Mouse (Mus musculus) kidney, adult 2 months (tissue): ENCODE measurements around the gene Dstn. TPM values are rescaled to one million over a fixed set of nuclear protein-coding genes. Genes with fewer than 3 reads are reported as not detected.
A peak's percentile ranks its signal among the peaks of the same experiment; 100 is the strongest.

Experiments
- DNase-seq: peaks from one replicate; pipeline ENCODE4 v3.0.0; 2021
- H3K27ac ChIP-seq: fragments of 200-500 bp; 2 replicates; pipeline ENCODE4 v1.5.1; 2012; ENCODE audit warnings: low read depth, low read length, control low read depth, inconsistent platforms; ENCODE audit not compliant: insufficient read depth
- H3K27me3 ChIP-seq: fragments of 200-500 bp; replicated peaks from 2 replicates; pipeline ENCODE4 v1.6.1; 2012; ENCODE audit warnings: mild to moderate bottlenecking, moderate library complexity, low read length, inconsistent platforms; ENCODE audit not compliant: control insufficient read depth, insufficient read depth
- H3K36me3 ChIP-seq: fragments of 200-500 bp; 2 replicates; pipeline ENCODE4 v1.6.1; 2012; ENCODE audit warnings: mild to moderate bottlenecking, moderate library complexity, low read length, inconsistent platforms; ENCODE audit not compliant: control insufficient read depth, insufficient read depth
- H3K4me1 ChIP-seq: fragments of 200-500 bp; 2 replicates; pipeline ENCODE4 v1.6.1; 2011; ENCODE audit warnings: low read length; ENCODE audit not compliant: control insufficient read depth, insufficient read depth
- H3K4me3 ChIP-seq: fragments of 200-500 bp; 2 replicates; pipeline ENCODE4 v1.5.1; 2011; ENCODE audit warnings: mild to moderate bottlenecking, low read depth, low read length, control low read depth; ENCODE audit not compliant: insufficient read depth
- CTCF ChIP-seq: fragments of 200-500 bp; conservative IDR thresholded peaks from 2 replicates; pipeline ENCODE4 v1.5.1; 2011; ENCODE audit warnings: low read depth, mild to moderate bottlenecking, control low read depth, low read length, moderate library complexity, mixed read lengths; ENCODE audit not compliant: insufficient read depth, insufficient read length
- POLR2A ChIP-seq: fragments of 200-500 bp; IDR thresholded peaks from one replicate; pipeline ENCODE4 v1.6.1; 2011; ENCODE audit warnings: low read depth, low read length, control low read depth
- WGBS: fragments of 180-500 bp; shearing (Covaris S2); methylation state at CpG from one replicate; pipeline ENCODE4 v1.1.7; 2018; 5-methylcytosine and 5-hydroxymethylcytosine counted together
- polyA plus RNA-seq: library from polyadenylated mRNA; depleted of rRNA; stranded (reverse); fragments of >200 nt; gene quantifications from 2 replicates; pipeline ENCODE4 v1.2.3, GENCODE M21; 2012

The Dstn gene
- polyA plus RNA-seq, 1 experiment: 73.0 TPM

GRCm38 (mm10) chr2:143947981-143948380, 32.9 kb downstream of the Dstn start:
- Histone ChIP-seq H3K27ac (no peak overlapping the region), H3K4me3 (no peak overlapping the region), H3K36me3 (peaks cover 5% of the 10 kb centered on the region; the same call in 1 of the 2 replicates), H3K4me1 (peaks cover 5% of the 10 kb centered on the region; the same call in 1 of the 2 replicates), H3K27me3 (no peaks in the 10 kb centered on the region)
- WGBS: 79% methylated on average over 3 of the region's 3 CpGs
- no peak for DNase-seq
- TF ChIP-seq CTCF (no peak), POLR2A (no peak)

- 51% methylated on average over 4 of the region's 4 CpGs for WGBS
- H3K27me3 ChIP-seq: no peaks in the 10 kb centered on the region
- no peak overlapping the region for H3K4me3 ChIP-seq
- no peak for DNase-seq
- peaks cover 5% of the 10 kb centered on the region; the same call in 1 of the 2 replicates for H3K36me3 ChIP-seq
- no peak for TF ChIP-seq POLR2A
- H3K27ac ChIP-seq: no peak overlapping the region
- peaks cover 5% of the 10 kb centered on the region; the same call in 1 of the 2 replicates for H3K4me1 ChIP-seq
Observed at GRCm38 (mm10) chr2:143948416-143948815, 33.3 kb downstream of the Dstn start.

- WGBS: 84% methylated on average over 6 of the region's 6 CpGs
- H3K27me3 ChIP-seq: no peaks in the 10 kb centered on the region
- peaks cover 5% of the 10 kb centered on the region; the same call in 1 of the 2 replicates for H3K36me3 ChIP-seq
- H3K27ac ChIP-seq: no peak overlapping the region
- no peak overlapping the region for H3K4me3 ChIP-seq
- peaks cover 5% of the 10 kb centered on the region; the same call in 1 of the 2 replicates for H3K4me1 ChIP-seq
- TF ChIP-seq POLR2A (no peak), CTCF (no peak)
- DNase-seq: no peak
Observed at GRCm38 (mm10) chr2:143949217-143949616, 34.1 kb downstream of the Dstn start.

- Histone ChIP-seq H3K4me1 (peaks cover 8% of the 10 kb centered on the region; the same call in 1 of the 2 replicates), H3K4me3 (no peak overlapping the region), H3K36me3 (peaks cover 5% of the 10 kb centered on the region; the same call in 1 of the 2 replicates), H3K27ac (no peak overlapping the region), H3K27me3 (no peaks in the 10 kb centered on the region)
- 80% methylated on average over 5 of the region's 5 CpGs for WGBS
- no peak for TF ChIP-seq POLR2A
- no peak for TF ChIP-seq CTCF
- DNase-seq: no peak
Observed at GRCm38 (mm10) chr2:143950290-143951027, 35.3 kb downstream of the Dstn start.

GRCm38 (mm10) chr2:143951028-143951420, 35.9 kb downstream of the Dstn start:
- TF ChIP-seq CTCF (no peak), POLR2A (no peak)
- peaks cover 12% of the 10 kb centered on the region; the same call in 1 of the 2 replicates for H3K4me1 ChIP-seq
- WGBS: 37% methylated on average over 1 of the region's 1 CpGs
- H3K4me3 ChIP-seq: no peak overlapping the region
- no peak overlapping the region for H3K27ac ChIP-seq
- no peaks in the 10 kb centered on the region for H3K27me3 ChIP-seq
- DNase-seq: peak; percentile 61
- peaks cover 5% of the 10 kb centered on the region; the same call in 1 of the 2 replicates for H3K36me3 ChIP-seq

GRCm38 (mm10) chr2:143951546-143952315, 36.6 kb downstream of the Dstn start:
- Histone ChIP-seq H3K27ac (no peak overlapping the region), H3K27me3 (no peaks in the 10 kb centered on the region), H3K4me3 (no peak overlapping the region), H3K4me1 (peaks cover 9% of the 10 kb centered on the region; the same call in 1 of the 2 replicates), H3K36me3 (peaks cover 5% of the 10 kb centered on the region; the same call in 1 of the 2 replicates)
- DNase-seq: peak; percentile 48
- TF ChIP-seq POLR2A: no peak
- no peak for TF ChIP-seq CTCF
- 62% methylated on average over 5 of the region's 5 CpGs for WGBS

GRCm38 (mm10) chr2:143953944-143954343, 38.8 kb downstream of the Dstn start:
- Histone ChIP-seq H3K27me3 (no peaks in the 10 kb centered on the region), H3K4me1 (peaks cover 8% of the 10 kb centered on the region; the same call in 1 of the 2 replicates), H3K36me3 (peaks cover 1% of the 10 kb centered on the region; the same call in 1 of the 2 replicates), H3K4me3 (no peak overlapping the region), H3K27ac (no peak overlapping the region)
- TF ChIP-seq CTCF (no peak), POLR2A (no peak)
- 92% methylated on average over 4 of the region's 4 CpGs for WGBS
- DNase-seq: no peak
